Mouse (Mus musculus) ES-E14 (cell line): Measurements from ENCODE around the gene Uspl1.

Experiments used
- CHD2 ChIP-seq: IDR thresholded peaks from 2 replicates; pipeline ENCODE4 v1.6.1; 2014; ENCODE audit warnings: mild to moderate bottlenecking, low read depth, low read length, inconsistent platforms
- HCFC1 ChIP-seq: IDR thresholded peaks from 2 replicates; pipeline ENCODE4 v1.6.1; 2012; ENCODE audit warnings: low read length, inconsistent platforms, borderline replicate concordance; ENCODE audit not compliant: insufficient read depth
- MAFK ChIP-seq: IDR thresholded peaks from 2 replicates; pipeline ENCODE4 v1.6.1; 2014; ENCODE audit warnings: mild to moderate bottlenecking, low read depth, low read length, inconsistent platforms; ENCODE audit not compliant: insufficient read depth

DNA sequence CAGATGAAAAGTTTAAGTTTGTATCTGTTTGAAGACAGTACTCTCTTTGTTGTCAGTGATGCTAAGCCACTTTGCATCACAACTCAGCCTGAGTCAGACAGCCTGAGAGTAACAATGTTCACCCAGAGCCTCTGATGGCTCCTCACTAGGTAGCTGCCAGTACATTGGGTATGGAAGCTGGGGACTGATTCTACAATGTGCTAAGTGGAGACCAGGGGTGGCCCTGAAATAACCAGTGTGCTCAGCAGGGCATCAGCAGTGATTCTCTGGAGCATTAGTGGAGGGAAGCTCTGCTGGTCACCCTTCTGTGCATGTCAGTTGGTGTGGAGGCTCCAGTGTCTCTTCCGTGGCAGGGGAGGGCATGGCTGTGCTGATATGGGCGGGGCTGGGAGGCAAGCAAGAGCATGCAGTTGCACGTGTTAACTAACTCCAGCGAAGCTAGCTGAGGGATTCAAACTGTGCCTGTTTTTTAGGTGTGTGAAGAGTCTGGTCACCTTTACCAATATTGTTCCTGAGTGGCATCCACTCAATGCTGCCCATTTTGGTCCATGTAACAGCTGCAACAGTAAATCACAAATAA, 19.7 kb downstream of the Uspl1 start:
- TF ChIP-seq CHD2: no peak
- no peak for TF ChIP-seq MAFK
- TF ChIP-seq HCFC1: no peak
